Mouse (Mus musculus) stomach, embryonic 15.5 days (tissue): ENCODE measurements around the gene Ruvbl2. TPM values are rescaled to one million over a fixed set of nuclear protein-coding genes. Genes with fewer than 3 reads are reported as not detected.
"Not testable (repeated sequence)": the region's sequence is repeated elsewhere in the genome, so short reads cannot be mapped to it uniquely, and the experiment has no call there.

ENCODE experiments used
- ATAC-seq: fragments of 200-750 bp; cut with Nextera tagmentation; 2 replicates; pipeline ENCODE4 v1.8.0; 2017; ENCODE audit warnings: low read depth, moderate number of reproducible peaks, moderate TSS enrichment; ENCODE audit not compliant: insufficient read depth, low FRiP score
- H3K27ac ChIP-seq: fragments of 300-500 bp; sonication (generic); 2 replicates; pipeline ENCODE4 v1.5.1; 2015; ENCODE audit warnings: mild to moderate bottlenecking, inconsistent platforms
- H3K27me3 ChIP-seq: fragments of 300-500 bp; sonication (generic); replicated peaks from 2 replicates; pipeline ENCODE4 v1.6.1; 2015; ENCODE audit warnings: inconsistent platforms
- H3K36me3 ChIP-seq: fragments of 300-500 bp; sonication (generic); 2 replicates; pipeline ENCODE4 v1.6.1; 2015; ENCODE audit warnings: inconsistent platforms
- H3K4me1 ChIP-seq: fragments of 300-500 bp; sonication (generic); 2 replicates; pipeline ENCODE4 v1.6.1; 2015; ENCODE audit warnings: inconsistent platforms
- H3K4me2 ChIP-seq: fragments of 300-500 bp; sonication (generic); 2 replicates; pipeline ENCODE4 v1.6.1; 2015; ENCODE audit warnings: mild to moderate bottlenecking, inconsistent platforms
- H3K4me3 ChIP-seq: fragments of 300-500 bp; sonication (generic); replicated peaks from 2 replicates; pipeline ENCODE4 v1.5.1; 2015; ENCODE audit warnings: inconsistent platforms
- H3K9ac ChIP-seq: fragments of 300-500 bp; sonication (generic); 2 replicates; pipeline ENCODE4 v1.6.1; 2015; ENCODE audit warnings: inconsistent platforms
- H3K9me3 ChIP-seq: fragments of 300-500 bp; sonication (generic); 2 replicates; pipeline ENCODE4 v1.6.1; 2016; ENCODE audit warnings: inconsistent platforms
- WGBS: fragments of 180-500 bp; shearing (Covaris S2); methylation state at CpG from one replicate; pipeline ENCODE4 v1.1.7; 2015; 5-methylcytosine and 5-hydroxymethylcytosine counted together
- polyA plus RNA-seq: library from polyadenylated mRNA; unstranded; fragments of >200 nt; fragmentation: Nextera tagmentation; extraction: Ambion mirVana; gene quantifications from 2 replicates; pipeline ENCODE4 v1.2.1, GENCODE M21; 2015

Ruvbl2 gene
- 127 and 139 TPM in 2 replicates for polyA plus RNA-seq

- no peak within 1 kb of the TSS for H3K9ac ChIP-seq
- no peak within 1 kb of the TSS for H3K4me3 ChIP-seq
- ATAC-seq: no peak
These were observed at the start of gene Ruvbl2 for GRCm38 (mm10) chr7:45437521-45438276. Gene Ruvbl2 (minus strand): TSS chr7:45438096.

GRCm38 (mm10) chr7:45486761-45487415, 49.0 kb upstream of the Ruvbl2 start, which contains the start of gene Gm45808:
Gene Gm45808 (minus strand): TSS chr7:45486811.
- ATAC-seq: no peak
- Histone ChIP-seq H3K4me2 (no peak within 1 kb of the TSS), H3K9me3 (no peaks in the 10 kb centered on the region), H3K36me3 (no peaks in the 10 kb centered on the region), H3K27me3 (no peaks in the 10 kb centered on the region), H3K4me1 (peaks cover 19% of the 10 kb centered on the region), H3K9ac (no peak within 1 kb of the TSS), H3K27ac (no peak within 1 kb of the TSS), H3K4me3 (no peak within 1 kb of the TSS)
- 84% methylated on average over 12 of the region's 12 CpGs for WGBS

More at GRCm38 (mm10) chr7:45437521-45438276, at the start of gene Ruvbl2:
- peaks cover 10% of the 10 kb centered on the region; the same call in 1 of the 2 replicates for H3K36me3 ChIP-seq
- H3K27ac ChIP-seq: no peak within 1 kb of the TSS
- peaks cover 37% of the 10 kb centered on the region for H3K4me1 ChIP-seq
- WGBS: 28% methylated on average over 19 of the region's 19 CpGs
- H3K9me3 ChIP-seq: no peaks in the 10 kb centered on the region
- H3K27me3 ChIP-seq: no peaks in the 10 kb centered on the region
- peak within 1 kb of the TSS; percentile 21 for H3K4me2 ChIP-seq

GRCm38 (mm10) chr7:45486158-45486557, 48.3 kb upstream of the Ruvbl2 start:
- no peak for ATAC-seq
- H3K4me1 ChIP-seq: peaks cover 17% of the 10 kb centered on the region
- H3K9me3 ChIP-seq: no peaks in the 10 kb centered on the region
- no peaks in the 10 kb centered on the region for H3K36me3 ChIP-seq
- no peak overlapping the region for H3K4me2 ChIP-seq
- no peaks in the 10 kb centered on the region for H3K27me3 ChIP-seq
- H3K4me3 ChIP-seq: no peak overlapping the region
- no peak overlapping the region for H3K9ac ChIP-seq
- WGBS: 65% methylated on average over 7 of the region's 7 CpGs
- no peak overlapping the region for H3K27ac ChIP-seq

GRCm38 (mm10) chr7:45484985-45485384, 47.1 kb upstream of the Ruvbl2 start:
- H3K27me3 ChIP-seq, H3K36me3 ChIP-seq, ATAC-seq, H3K27ac ChIP-seq, H3K9me3 ChIP-seq, H3K4me1 ChIP-seq, H3K4me2 ChIP-seq, H3K9ac ChIP-seq, H3K4me3 ChIP-seq: not testable (repeated sequence)
- 86% methylated on average over 5 of the region's 5 CpGs for WGBS

GRCm38 (mm10) chr7:45482166-45482565, 44.3 kb upstream of the Ruvbl2 start:
- 69% methylated on average over 1 of the region's 1 CpGs for WGBS
- Histone ChIP-seq H3K27me3 (no peaks in the 10 kb centered on the region), H3K36me3 (no peaks in the 10 kb centered on the region), H3K27ac (no peak overlapping the region), H3K4me2 (no peak overlapping the region), H3K4me1 (no peaks in the 10 kb centered on the region), H3K9ac (no peak overlapping the region), H3K9me3 (no peaks in the 10 kb centered on the region), H3K4me3 (no peak overlapping the region)
- ATAC-seq: no peak

- no peak within 1 kb of the TSS for H3K4me3 ChIP-seq
- no peaks in the 10 kb centered on the region for H3K27me3 ChIP-seq
- H3K36me3 ChIP-seq: no peaks in the 10 kb centered on the region
- H3K9me3 ChIP-seq: no peaks in the 10 kb centered on the region
- H3K4me1 ChIP-seq: no peaks in the 10 kb centered on the region
- H3K9ac ChIP-seq: no peak within 1 kb of the TSS
- ATAC-seq: peak; percentile 72
- H3K27ac ChIP-seq: no peak within 1 kb of the TSS
- 59% methylated on average over 15 of the region's 15 CpGs for WGBS
- H3K4me2 ChIP-seq: no peak within 1 kb of the TSS
These were observed 43.6 kb upstream of the Ruvbl2 start, which contains the start of gene Tulp2 for GRCm38 (mm10) chr7:45481374-45481927. Gene Tulp2 (plus strand): TSS chr7:45481877.

- H3K9me3 ChIP-seq, H3K27me3 ChIP-seq, H3K27ac ChIP-seq, H3K4me2 ChIP-seq, ATAC-seq, H3K36me3 ChIP-seq, H3K9ac ChIP-seq, H3K4me3 ChIP-seq, H3K4me1 ChIP-seq: not testable (repeated sequence)
- WGBS: 68% methylated on average over 4 of the region's 4 CpGs
These were observed 42.4 kb upstream of the Ruvbl2 start for GRCm38 (mm10) chr7:45480310-45480709.

- Histone ChIP-seq H3K4me1 (0 out of 2 replicates have a peak, but pooled peaks cover 3% of the 10 kb centered on the region), H3K36me3 (no peaks in the 10 kb centered on the region), H3K4me3 (no peak overlapping the region), H3K27me3 (no peaks in the 10 kb centered on the region), H3K9ac (no peak overlapping the region), H3K4me2 (no peak overlapping the region), H3K9me3 (no peaks in the 10 kb centered on the region), H3K27ac (no peak overlapping the region)
- 95% methylated on average over 7 of the region's 7 CpGs for whole genome bisulfite sequencing
- ATAC-seq: no peak
These were observed 40.9 kb upstream of the Ruvbl2 start for GRCm38 (mm10) chr7:45478774-45479173.

- no peaks in the 10 kb centered on the region for H3K27me3 ChIP-seq
- peak; percentile 23; the same call in 1 of the 2 replicates for ATAC-seq
- WGBS: 9% methylated on average over 3 of the region's 3 CpGs
- no peak overlapping the region for H3K4me3 ChIP-seq
- H3K27ac ChIP-seq: no peak overlapping the region
- H3K9ac ChIP-seq: no peak overlapping the region
- H3K36me3 ChIP-seq: no peaks in the 10 kb centered on the region
- no peaks in the 10 kb centered on the region for H3K9me3 ChIP-seq
- H3K4me2 ChIP-seq: no peak overlapping the region
- H3K4me1 ChIP-seq: 0 out of 2 replicates have a peak, but pooled peaks cover 3% of the 10 kb centered on the region
These were observed 39.1 kb upstream of the Ruvbl2 start for GRCm38 (mm10) chr7:45477003-45477402.

GRCm38 (mm10) chr7:45476453-45476852, 38.6 kb upstream of the Ruvbl2 start:
- H3K4me2 ChIP-seq: no peak overlapping the region
- 75% methylated on average over 1 of the region's 1 CpGs for WGBS
- H3K36me3 ChIP-seq: no peaks in the 10 kb centered on the region
- H3K4me3 ChIP-seq: no peak overlapping the region
- H3K27me3 ChIP-seq: no peaks in the 10 kb centered on the region
- no peak overlapping the region for H3K27ac ChIP-seq
- H3K9me3 ChIP-seq: no peaks in the 10 kb centered on the region
- H3K4me1 ChIP-seq: 0 out of 2 replicates have a peak, but pooled peaks cover 3% of the 10 kb centered on the region
- ATAC-seq: no peak
- H3K9ac ChIP-seq: no peak overlapping the region

GRCm38 (mm10) chr7:45475291-45475969, 37.5 kb upstream of the Ruvbl2 start:
- Histone ChIP-seq H3K4me3 (peak overlapping the region; percentile 24), H3K27ac (no peak overlapping the region), H3K4me1 (0 out of 2 replicates have a peak, but pooled peaks cover 3% of the 10 kb centered on the region), H3K9ac (no peak overlapping the region), H3K36me3 (no peaks in the 10 kb centered on the region), H3K9me3 (no peaks in the 10 kb centered on the region), H3K27me3 (no peaks in the 10 kb centered on the region), H3K4me2 (peak overlapping the region; percentile 27)
- ATAC-seq: peak; percentile 53; the same call in 1 of the 2 replicates
- 62% methylated on average over 16 of the region's 16 CpGs for WGBS
